Mouse (Mus musculus) G1E (cell line): ENCODE data around the gene Fermt3.

Experiments used
- CTCF ChIP-seq: IDR thresholded peaks from 2 replicates; pipeline ENCODE4 v1.5.1; 2012; ENCODE audit warnings: low read depth, low read length, inconsistent platforms, mixed read lengths
- GATA1 ChIP-seq: IDR thresholded peaks from 2 replicates; pipeline ENCODE4 v1.6.1; 2012; ENCODE audit warnings: borderline replicate concordance, low read length, inconsistent platforms, mixed read lengths
- GATA2 ChIP-seq: IDR thresholded peaks from 2 replicates; pipeline ENCODE4 v1.6.1; 2012; ENCODE audit warnings: low read depth, low read length, inconsistent platforms, borderline replicate concordance

DNA sequence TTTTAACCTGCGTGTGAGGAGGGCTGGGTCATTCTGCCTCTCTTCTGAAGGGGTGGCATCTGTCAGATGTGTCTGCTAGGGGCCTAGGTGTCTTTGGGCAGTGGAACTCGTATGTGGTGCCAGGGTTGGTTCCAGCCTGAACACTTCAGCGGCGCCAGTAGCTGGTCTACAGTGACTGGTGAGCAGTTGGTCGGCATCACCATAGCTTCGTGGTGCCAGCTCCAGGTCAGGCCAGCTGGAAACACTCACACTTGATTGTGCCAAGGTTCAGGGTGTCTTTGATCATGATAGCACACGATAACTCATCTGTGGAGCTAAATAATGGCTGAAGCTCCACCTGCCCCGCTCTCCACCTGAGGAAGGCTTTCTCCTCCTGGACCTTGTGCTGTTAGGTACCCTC is 43.6 kb upstream of the Fermt3 start:
- TF ChIP-seq GATA2: no peak
- no peak for TF ChIP-seq CTCF
- TF ChIP-seq GATA1: no peak
